Mouse (Mus musculus): ENCODE data around the gene Edc3. TPM values are rescaled to one million over a fixed set of nuclear protein-coding genes. Genes with fewer than 3 reads are reported as not detected.

Edc3 gene
- polyA plus RNA-seq (2012; rRNA removed) (6.9 and 7.2 TPM in 2 replicates), polyA plus RNA-seq (2014; fragmentation: Nextera tagmentation; extraction: Ambion mirVana) (10.3 and 12.8 TPM in 2 replicates)

DNA sequence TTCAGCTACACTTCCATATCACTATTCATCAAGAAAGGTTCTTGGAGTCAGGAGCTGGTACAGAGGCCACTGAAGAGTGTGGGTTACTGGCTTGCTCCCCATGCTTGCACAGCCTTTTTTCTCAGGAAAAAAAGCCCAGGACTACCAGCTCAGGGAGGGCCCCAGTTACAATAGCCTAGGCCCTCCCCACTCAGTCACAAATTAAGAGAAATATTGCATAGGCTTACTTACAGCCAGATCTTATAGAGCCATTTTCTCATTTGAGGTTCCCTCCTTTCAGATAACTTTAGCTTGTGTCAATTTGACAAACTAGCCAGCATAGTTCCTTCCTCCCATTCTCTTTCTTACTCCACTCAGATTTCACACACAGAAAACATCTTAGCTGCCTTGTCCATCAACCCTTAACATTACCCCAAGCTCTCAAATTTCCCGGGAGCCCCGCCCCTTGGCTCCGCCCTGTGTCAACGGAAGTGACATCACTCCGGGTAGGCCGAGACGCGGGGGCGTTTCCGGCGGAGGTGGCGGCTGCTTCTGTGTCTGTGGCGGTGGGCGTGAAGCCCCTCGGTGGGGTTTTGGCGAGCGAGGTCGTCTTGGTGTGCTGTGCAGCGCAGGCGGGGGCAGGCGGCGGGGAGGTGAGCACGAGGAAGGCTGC is at the start of gene Edc3:
Gene Edc3, plus strand, starts transcription at position 473 of the 652 bp plus-strand sequence.
- Histone ChIP-seq H3K9me3 (ENCODE audit: control insufficient read depth, low read length) (peaks cover 3% of the 10 kb centered on the region), H3K9ac (replicated peaks) (peak within 1 kb of the TSS; percentile 92), H3K4me2 (ENCODE audit: low read depth) (peak within 1 kb of the TSS; percentile 89), H3K4me1 (replicated peaks; ENCODE audit: control insufficient read depth in 2 of 2, insufficient read depth in 2 of 2, low read length in 1 of 2) (peaks cover 4 to 9% of the 10 kb centered on the region in 2 experiments; a peak in 3 of 4 replicates), H3K27ac (peak within 1 kb of the TSS; percentile 77), H3K27me3 (ENCODE audit: control insufficient read depth, insufficient read depth, low read length) (no peaks in the 10 kb centered on the region), H3K4me3 (ENCODE audit: insufficient read depth in 1 of 2, low read depth in 2 of 2, low read length in 2 of 2) (peak within 1 kb of the TSS; percentile 85 to 94), H3K36me3 (replicated peaks; ENCODE audit: control insufficient read depth, insufficient read depth, low read depth) (peaks cover under 1% of the 10 kb centered on the region; the same call in 1 of the 2 replicates)
- ATAC-seq (ENCODE audit: insufficient read depth) (peak; percentile 86), DNase-seq (ENCODE audit: low read depth in 3 of 3, low spot score in 3 of 3) (peak; percentile 69 to 75 (median 69))
- TF ChIP-seq CTCF (IDR thresholded peaks at IDR 0.05; ENCODE audit: low read depth) (no peak), EP300 (IDR thresholded peaks at IDR 0.05; ENCODE audit: low read depth) (no peak)
- under 1% methylated on average over 23 of the region's 23 CpGs for WGBS (ENCODE audit: insufficient replicate concordance)

DNA sequence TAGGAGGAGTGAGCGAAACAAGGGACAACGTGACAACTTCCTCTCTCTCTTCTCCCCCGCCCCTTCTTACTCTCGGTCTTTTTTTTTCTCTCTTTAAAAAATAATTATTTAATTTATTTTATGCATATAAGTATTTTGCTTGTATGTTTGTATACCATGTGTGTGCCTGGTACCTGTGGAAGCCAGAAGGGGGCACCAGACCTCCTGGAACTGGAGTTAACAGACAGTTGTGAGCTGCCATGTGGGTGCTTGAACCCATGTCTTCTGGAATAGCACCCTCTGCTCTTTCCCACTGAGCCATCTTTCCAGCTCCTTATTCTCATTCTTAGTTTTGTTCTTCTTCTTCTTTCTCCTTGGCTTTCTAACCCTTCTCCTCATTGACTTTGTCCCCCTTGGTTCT is 49.4 kb upstream of the Edc3 start:
- no peaks in the 10 kb centered on the region for H3K27me3 ChIP-seq (ENCODE audit: control insufficient read depth, insufficient read depth, low read length)
- H3K4me3 ChIP-seq (ENCODE audit: insufficient read depth in 1 of 2, low read depth in 2 of 2, low read length in 2 of 2) = no peak overlapping the region
- H3K4me1 ChIP-seq (replicated peaks; ENCODE audit: control insufficient read depth in 2 of 2, insufficient read depth in 2 of 2, low read length in 1 of 2) = peaks cover 10 to 22% of the 10 kb centered on the region in 2 experiments
- DNase-seq (ENCODE audit: low read depth in 3 of 3, low spot score in 3 of 3) = no peak
- ATAC-seq (ENCODE audit: insufficient read depth) = no peak
- TF ChIP-seq EP300 (IDR thresholded peaks at IDR 0.05; ENCODE audit: low read depth) = no peak
- peak; percentile 51 for TF ChIP-seq CTCF (IDR thresholded peaks at IDR 0.05; ENCODE audit: low read depth)
- no peak overlapping the region for H3K4me2 ChIP-seq (ENCODE audit: low read depth)
- 72% methylated on average over 4 of the region's 4 CpGs for WGBS (ENCODE audit: insufficient replicate concordance)
- H3K36me3 ChIP-seq (replicated peaks; ENCODE audit: control insufficient read depth, insufficient read depth, low read depth) = no peaks in the 10 kb centered on the region
- H3K9ac ChIP-seq (replicated peaks) = no peak overlapping the region
- no peak overlapping the region for H3K27ac ChIP-seq
- H3K9me3 ChIP-seq (ENCODE audit: control insufficient read depth, low read length) = no peaks in the 10 kb centered on the region

DNA sequence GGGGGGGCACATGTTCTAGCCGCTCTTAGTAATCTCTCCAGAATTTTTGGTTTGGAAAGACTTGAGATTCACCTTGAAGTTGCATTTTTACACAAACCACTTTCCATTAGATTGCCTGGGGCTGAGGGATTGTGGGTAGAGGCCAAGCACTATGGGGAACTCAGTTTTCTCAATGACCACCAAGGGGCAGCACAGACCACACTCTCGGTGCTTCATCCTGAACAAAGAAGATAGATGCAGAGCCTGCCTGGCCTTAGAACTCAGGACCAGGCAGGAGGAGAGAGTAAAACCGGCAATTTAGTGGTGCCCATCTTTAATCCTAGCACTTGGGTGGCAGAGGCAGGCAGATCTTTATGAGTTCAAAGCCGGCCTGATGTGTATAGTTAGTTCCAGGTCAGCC is 48.6 kb upstream of the Edc3 start:
- Histone ChIP-seq H3K36me3 (replicated peaks; ENCODE audit: control insufficient read depth, insufficient read depth, low read depth) (no peaks in the 10 kb centered on the region), H3K4me2 (ENCODE audit: low read depth) (no peak overlapping the region), H3K27me3 (ENCODE audit: control insufficient read depth, insufficient read depth, low read length) (no peaks in the 10 kb centered on the region), H3K9me3 (ENCODE audit: control insufficient read depth, low read length) (no peaks in the 10 kb centered on the region), H3K27ac (no peak overlapping the region), H3K9ac (replicated peaks) (no peak overlapping the region), H3K4me3 (ENCODE audit: insufficient read depth in 1 of 2, low read depth in 2 of 2, low read length in 2 of 2) (no peak overlapping the region), H3K4me1 (replicated peaks; ENCODE audit: control insufficient read depth in 2 of 2, insufficient read depth in 2 of 2, low read length in 1 of 2) (peaks cover 10 to 22% of the 10 kb centered on the region in 2 experiments)
- DNase-seq (ENCODE audit: low read depth in 3 of 3, low spot score in 3 of 3) = peak; percentile 60 to 79 (median 66)
- 19% methylated on average over 4 of the region's 4 CpGs for WGBS (ENCODE audit: insufficient replicate concordance)
- peak; percentile 64; the same call in 1 of the 2 replicates for ATAC-seq (ENCODE audit: insufficient read depth)
- TF ChIP-seq EP300 (IDR thresholded peaks at IDR 0.05; ENCODE audit: low read depth) = no peak
- TF ChIP-seq CTCF (IDR thresholded peaks at IDR 0.05; ENCODE audit: low read depth) = peak; percentile 90

DNA sequence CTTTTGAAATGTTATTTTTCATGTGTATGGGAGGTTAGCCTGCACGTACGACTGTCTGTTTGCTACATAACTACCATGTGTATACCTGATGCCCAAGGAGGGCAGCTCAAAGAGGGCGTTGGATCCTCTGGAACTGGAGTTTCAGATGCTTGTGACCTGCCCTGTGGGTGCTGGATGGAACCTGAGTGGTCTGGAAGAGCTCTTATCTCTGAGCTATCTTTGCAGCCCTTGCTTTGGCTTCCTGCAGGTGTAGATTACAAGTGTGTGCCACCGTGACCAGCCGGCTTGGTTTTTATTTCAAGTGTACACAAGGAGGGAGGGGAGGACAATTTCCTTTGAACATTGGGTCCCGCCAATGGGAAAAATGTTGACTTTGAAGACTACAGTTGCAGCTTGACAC is 47.8 kb upstream of the Edc3 start:
- Histone ChIP-seq H3K27ac (peak overlapping the region; percentile 50), H3K4me2 (ENCODE audit: low read depth) (peak overlapping the region; percentile 45)

DNA sequence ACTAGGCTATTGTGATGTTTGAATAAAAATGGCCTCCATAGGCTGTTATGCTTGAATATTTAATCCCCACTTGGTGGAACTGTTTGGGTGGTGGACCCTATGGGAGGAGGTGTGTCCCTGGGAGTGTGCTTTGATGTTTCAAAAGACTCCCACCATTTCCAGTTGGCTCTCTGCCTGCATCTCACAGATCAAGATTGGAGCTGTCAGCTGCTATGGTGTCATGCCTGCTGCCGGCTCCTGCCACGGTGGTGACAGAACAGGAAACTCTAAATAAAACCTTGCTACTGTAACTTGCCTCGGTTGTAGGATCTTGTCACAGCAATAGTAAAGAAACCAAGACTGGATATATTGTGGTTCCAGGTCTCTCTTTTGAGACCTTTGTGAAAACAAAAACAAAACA is 46.8 kb upstream of the Edc3 start:
- H3K9ac ChIP-seq (replicated peaks) = no peak overlapping the region
- no peaks in the 10 kb centered on the region for H3K36me3 ChIP-seq (replicated peaks; ENCODE audit: control insufficient read depth, insufficient read depth, low read depth)
- DNase-seq (ENCODE audit: low read depth in 3 of 3, low spot score in 3 of 3) = no peak
- H3K4me3 ChIP-seq (ENCODE audit: insufficient read depth in 1 of 2, low read depth in 2 of 2, low read length in 2 of 2) = no peak overlapping the region
- TF ChIP-seq CTCF (IDR thresholded peaks at IDR 0.05; ENCODE audit: low read depth) (no peak), EP300 (IDR thresholded peaks at IDR 0.05; ENCODE audit: low read depth) (no peak)
- H3K27me3 ChIP-seq (ENCODE audit: control insufficient read depth, insufficient read depth, low read length) = no peaks in the 10 kb centered on the region
- H3K4me2 ChIP-seq (ENCODE audit: low read depth) = no peak overlapping the region
- H3K9me3 ChIP-seq (ENCODE audit: control insufficient read depth, low read length) = no peaks in the 10 kb centered on the region
- peaks cover 10 to 19% of the 10 kb centered on the region in 2 experiments for H3K4me1 ChIP-seq (replicated peaks; ENCODE audit: control insufficient read depth in 2 of 2, insufficient read depth in 2 of 2, low read length in 1 of 2)
- no peak overlapping the region for H3K27ac ChIP-seq
- no peak for ATAC-seq (ENCODE audit: insufficient read depth)
- WGBS (ENCODE audit: insufficient replicate concordance) = 34% methylated on average over 3 of the region's 3 CpGs

More for the DNA sequence above, 47.8 kb upstream of the Edc3 start:
- peak; percentile 80 for ATAC-seq (ENCODE audit: insufficient read depth)
- H3K36me3 ChIP-seq (replicated peaks; ENCODE audit: control insufficient read depth, insufficient read depth, low read depth) = no peaks in the 10 kb centered on the region
- TF ChIP-seq CTCF (IDR thresholded peaks at IDR 0.05; ENCODE audit: low read depth) (no peak), EP300 (IDR thresholded peaks at IDR 0.05; ENCODE audit: low read depth) (peak; percentile 91)
- H3K9ac ChIP-seq (replicated peaks) = peak overlapping the region; percentile 1; the same call in 1 of the 2 replicates
- no peaks in the 10 kb centered on the region for H3K9me3 ChIP-seq (ENCODE audit: control insufficient read depth, low read length)
- DNase-seq (ENCODE audit: low read depth in 3 of 3, low spot score in 3 of 3) = peak; percentile 67 to 72 (median 70)
- H3K27me3 ChIP-seq (ENCODE audit: control insufficient read depth, insufficient read depth, low read length) = no peaks in the 10 kb centered on the region
- H3K4me3 ChIP-seq (ENCODE audit: insufficient read depth in 1 of 2, low read depth in 2 of 2, low read length in 2 of 2) = no peak overlapping the region
- 22% methylated on average over 6 of the region's 6 CpGs for WGBS (ENCODE audit: insufficient replicate concordance)
- H3K4me1 ChIP-seq (replicated peaks; ENCODE audit: control insufficient read depth in 2 of 2, insufficient read depth in 2 of 2, low read length in 1 of 2) = peaks cover 10 to 22% of the 10 kb centered on the region in 2 experiments

Measured in liver, embryonic 14.5 days (tissue).